Mouse (Mus musculus) limb, embryonic 12.5 days (tissue): ENCODE data around the gene Spred3. TPM values are rescaled to one million over a fixed set of nuclear protein-coding genes. Genes with fewer than 3 reads are reported as not detected.
"Not testable (repeated sequence)": the region's sequence is repeated elsewhere in the genome, so short reads cannot be mapped to it uniquely, and the experiment has no call there.

ENCODE experiments used
- ATAC-seq: fragments of 200-750 bp; cut with Nextera tagmentation; 2 replicates; pipeline ENCODE4 v1.8.0; 2017; ENCODE audit warnings: low read depth, moderate TSS enrichment; ENCODE audit not compliant: insufficient number of reproducible peaks, insufficient read depth, low FRiP score, low TSS enrichment
- H3K27ac ChIP-seq: fragments of 300-500 bp; sonication (generic); 2 replicates; pipeline ENCODE4 v1.5.1; 2016; ENCODE audit warnings: mild to moderate bottlenecking, moderate library complexity
- H3K27me3 ChIP-seq: fragments of 300-500 bp; sonication (generic); 2 replicates; pipeline ENCODE4 v1.6.1; 2016; ENCODE audit warnings: mild to moderate bottlenecking, moderate library complexity
- H3K36me3 ChIP-seq: fragments of 300-500 bp; sonication (generic); 2 replicates; pipeline ENCODE4 v1.6.1; 2016; ENCODE audit warnings: mild to moderate bottlenecking, moderate library complexity
- H3K4me1 ChIP-seq: fragments of 300-500 bp; sonication (generic); replicated peaks from 2 replicates; pipeline ENCODE4 v1.6.1; 2016
- H3K4me2 ChIP-seq: fragments of 300-500 bp; sonication (generic); 2 replicates; pipeline ENCODE4 v1.6.1; 2016; ENCODE audit warnings: mild to moderate bottlenecking, moderate library complexity
- H3K4me3 ChIP-seq: fragments of 300-500 bp; sonication (generic); replicated peaks from 2 replicates; pipeline ENCODE4 v1.5.1; 2016; ENCODE audit warnings: mild to moderate bottlenecking
- H3K9ac ChIP-seq: fragments of 300-500 bp; sonication (generic); replicated peaks from 2 replicates; pipeline ENCODE4 v1.6.1; 2016; ENCODE audit warnings: mild to moderate bottlenecking, moderate library complexity
- H3K9me3 ChIP-seq: fragments of 300-500 bp; sonication (generic); 2 replicates; pipeline ENCODE4 v1.6.1; 2016; ENCODE audit warnings: mild to moderate bottlenecking, moderate library complexity
- whole genome bisulfite sequencing: fragments of 180-500 bp; shearing (Covaris S2); methylation state at CpG from one replicate; pipeline ENCODE4 v1.1.7; 2016; 5-methylcytosine and 5-hydroxymethylcytosine counted together
- polyA plus RNA-seq: library from polyadenylated mRNA; unstranded; fragments of >200 nt; fragmentation: Nextera tagmentation; extraction: Ambion mirVana; gene quantifications from 2 replicates; pipeline ENCODE4 v1.2.1, GENCODE M21; 2016

Gene Spred3
- polyA plus RNA-seq, 1 experiment from 2014 or later, result 5.0 TPM

DNA sequence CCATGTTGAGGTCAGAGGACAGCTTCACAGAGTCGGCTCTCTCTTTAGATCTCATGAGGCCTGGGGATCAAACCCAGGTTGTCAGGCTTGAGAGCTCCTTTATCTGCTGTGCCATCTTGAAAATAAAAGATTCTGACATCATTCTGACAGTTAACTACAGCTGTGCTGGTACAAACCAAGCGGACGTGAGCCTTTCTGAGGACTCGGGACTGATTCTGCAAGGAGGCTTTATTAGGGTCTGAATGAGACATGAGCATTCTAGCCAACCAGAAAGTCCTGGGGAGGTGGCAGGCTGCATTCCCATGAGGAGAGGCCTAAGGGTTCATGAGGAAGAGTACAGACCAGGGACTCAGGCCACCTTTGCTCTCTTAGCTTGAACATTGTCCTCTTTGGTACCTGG, 11.1 kb upstream of the Spred3 start:
- not testable (repeated sequence) for H3K27me3 ChIP-seq, H3K9ac ChIP-seq, H3K27ac ChIP-seq, H3K4me3 ChIP-seq, H3K9me3 ChIP-seq, ATAC-seq
- peaks cover 18% of the 10 kb centered on the region for H3K4me1 ChIP-seq
- peaks cover 14% of the 10 kb centered on the region for H3K36me3 ChIP-seq
- 93% methylated on average over 4 of the region's 4 CpGs for whole genome bisulfite sequencing
- peak overlapping the region; percentile 82; the same call in 1 of the 2 replicates for H3K4me2 ChIP-seq

GRCm38 (mm10) chr7:29180854-29181236, 10.6 kb upstream of the Spred3 start:
- H3K27me3 ChIP-seq, result no peaks in the 10 kb centered on the region
- H3K27ac ChIP-seq, result no peak overlapping the region
- peak; percentile 45 for ATAC-seq
- H3K9ac ChIP-seq, result no peak overlapping the region
- WGBS, result 43% methylated on average over 5 of the region's 5 CpGs
- H3K4me3 ChIP-seq, result peak overlapping the region; percentile 77
- peaks cover 19% of the 10 kb centered on the region for H3K36me3 ChIP-seq
- no peaks in the 10 kb centered on the region for H3K9me3 ChIP-seq
- peaks cover 18% of the 10 kb centered on the region for H3K4me1 ChIP-seq
- H3K4me2 ChIP-seq, result peak overlapping the region; percentile 82

DNA sequence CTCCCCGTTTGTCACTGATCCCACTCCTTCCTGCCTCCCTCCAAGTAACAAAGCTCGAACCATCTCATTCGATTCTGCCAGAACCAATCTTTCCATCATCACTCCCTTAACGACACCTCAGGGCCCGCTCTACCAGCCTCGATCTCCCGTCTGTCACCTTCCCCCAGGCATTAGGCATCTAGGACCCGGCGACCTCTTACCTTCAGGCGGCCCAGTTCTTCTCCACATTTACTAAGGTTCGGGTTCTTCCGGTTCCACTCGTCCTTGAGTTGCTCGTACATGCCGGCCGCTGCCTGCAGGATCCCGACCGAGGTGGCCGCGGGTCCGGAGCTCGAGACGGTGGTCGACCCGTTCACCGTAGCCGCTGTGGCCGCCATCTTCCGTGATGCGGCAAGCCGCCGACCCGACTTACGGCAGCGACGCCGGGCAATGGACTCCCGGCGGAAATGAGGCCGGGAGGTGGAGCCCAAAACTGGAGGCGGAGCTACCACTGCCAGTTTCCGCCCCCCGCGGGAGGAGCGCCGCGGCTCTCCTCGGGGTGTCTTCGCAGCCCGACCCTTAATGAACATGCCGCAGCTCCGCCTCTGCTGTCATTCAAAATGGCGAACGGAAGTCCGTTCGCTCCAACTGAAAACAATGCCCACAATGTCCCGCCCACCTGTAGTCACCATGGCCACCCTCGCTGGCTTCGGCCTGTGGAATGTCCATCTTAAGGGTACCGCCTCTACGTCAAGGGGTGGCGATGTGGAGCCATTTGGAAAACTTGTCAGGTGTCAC, 10.1 kb upstream of the Spred3 start, which contains the start of gene Psmd8:
Gene Psmd8, minus strand, starts transcription at position 625 of the 777 bp plus-strand sequence.
- peak; percentile 94 for ATAC-seq
- H3K9ac ChIP-seq, result peak within 1 kb of the TSS; percentile 81
- H3K27me3 ChIP-seq, result no peaks in the 10 kb centered on the region
- peak within 1 kb of the TSS; percentile 77 for H3K4me3 ChIP-seq
- peaks cover 25% of the 10 kb centered on the region for H3K36me3 ChIP-seq
- no peaks in the 10 kb centered on the region for H3K9me3 ChIP-seq
- H3K4me1 ChIP-seq, result peaks cover 18% of the 10 kb centered on the region
- under 1% methylated on average over 62 of the region's 62 CpGs for WGBS
- H3K4me2 ChIP-seq, result peak within 1 kb of the TSS; percentile 82
- peak within 1 kb of the TSS; percentile 72 for H3K27ac ChIP-seq

GRCm38 (mm10) chr7:29179323-29179722, 9.1 kb upstream of the Spred3 start:
- Histone ChIP-seq H3K9me3 (no peaks in the 10 kb centered on the region), H3K4me1 (peaks cover 18% of the 10 kb centered on the region), H3K36me3 (peaks cover 34% of the 10 kb centered on the region), H3K27me3 (peaks cover 8% of the 10 kb centered on the region), H3K4me2 (peak overlapping the region; percentile 82), H3K4me3 (peak overlapping the region; percentile 77), H3K27ac (no peak overlapping the region), H3K9ac (peak overlapping the region; percentile 81)
- ATAC-seq, result no peak
- 61% methylated on average over 7 of the region's 7 CpGs for WGBS

- Histone ChIP-seq H3K4me1 (peaks cover 18% of the 10 kb centered on the region), H3K9me3 (no peaks in the 10 kb centered on the region), H3K9ac (no peak overlapping the region), H3K4me2 (peak overlapping the region; percentile 82; the same call in 1 of the 2 replicates), H3K4me3 (no peak overlapping the region), H3K27ac (no peak overlapping the region), H3K36me3 (peaks cover 46% of the 10 kb centered on the region), H3K27me3 (peaks cover 20% of the 10 kb centered on the region)
- ATAC-seq, result no peak
- 88% methylated on average over 4 of the region's 4 CpGs for WGBS
Measured at GRCm38 (mm10) chr7:29178106-29178505, 7.9 kb upstream of the Spred3 start.

- Histone ChIP-seq H3K9ac (no peak overlapping the region), H3K36me3 (peaks cover 48% of the 10 kb centered on the region), H3K4me3 (0 out of 2 replicates have a peak overlapping the region, but pooled peaks have one; percentile 7), H3K27me3 (peaks cover 64% of the 10 kb centered on the region), H3K4me2 (no peak overlapping the region), H3K9me3 (no peaks in the 10 kb centered on the region), H3K4me1 (peaks cover 36% of the 10 kb centered on the region), H3K27ac (no peak overlapping the region)
- WGBS, result 33% methylated on average over 32 of the region's 32 CpGs
- ATAC-seq, result no peak
Measured at GRCm38 (mm10) chr7:29172390-29173016, 2.3 kb upstream of the Spred3 start.

- Histone ChIP-seq H3K27me3 (peaks cover 70% of the 10 kb centered on the region), H3K4me1 (peaks cover 36% of the 10 kb centered on the region)
Measured at GRCm38 (mm10) chr7:29171562-29172097, 1.4 kb upstream of the Spred3 start.

GRCm38 (mm10) chr7:29170755-29171561, 747 bp upstream of the Spred3 start:
- H3K36me3 ChIP-seq, result peaks cover 40% of the 10 kb centered on the region
- peak overlapping the region; percentile 56 for H3K9ac ChIP-seq
- H3K27me3 ChIP-seq, result peaks cover 70% of the 10 kb centered on the region
- WGBS, result 2% methylated on average over 43 of the region's 43 CpGs
- no peak for ATAC-seq
- H3K4me3 ChIP-seq, result peak overlapping the region; percentile 60
- H3K4me2 ChIP-seq, result peak overlapping the region; percentile 83
- no peak overlapping the region for H3K27ac ChIP-seq
- peaks cover 36% of the 10 kb centered on the region for H3K4me1 ChIP-seq
- H3K9me3 ChIP-seq, result no peaks in the 10 kb centered on the region

More at GRCm38 (mm10) chr7:29171562-29172097, 1.4 kb upstream of the Spred3 start:
- peak overlapping the region; percentile 56 for H3K9ac ChIP-seq
- peak overlapping the region; percentile 83 for H3K4me2 ChIP-seq
- peak overlapping the region; percentile 60 for H3K4me3 ChIP-seq
- no peaks in the 10 kb centered on the region for H3K9me3 ChIP-seq
- H3K27ac ChIP-seq, result no peak overlapping the region
- H3K36me3 ChIP-seq, result peaks cover 43% of the 10 kb centered on the region
- no peak for ATAC-seq
- 7% methylated on average over 34 of the region's 34 CpGs for WGBS

GRCm38 (mm10) chr7:29169231-29170065, 763 bp downstream of the Spred3 start:
- H3K4me1 ChIP-seq, result peaks cover 36% of the 10 kb centered on the region
- H3K27ac ChIP-seq, result peak overlapping the region; percentile 64; the same call in 1 of the 2 replicates
- peak overlapping the region; percentile 60 for H3K4me3 ChIP-seq
- peaks cover 27% of the 10 kb centered on the region for H3K36me3 ChIP-seq
- H3K4me2 ChIP-seq, result peak overlapping the region; percentile 83
- peak; percentile 74 for ATAC-seq
- H3K9ac ChIP-seq, result peak overlapping the region; percentile 64
- no peaks in the 10 kb centered on the region for H3K9me3 ChIP-seq
- peaks cover 63% of the 10 kb centered on the region for H3K27me3 ChIP-seq
- WGBS, result 2% methylated on average over 31 of the region's 39 CpGs

- peaks cover 36% of the 10 kb centered on the region for H3K4me1 ChIP-seq
- no peak for ATAC-seq
- no peaks in the 10 kb centered on the region for H3K9me3 ChIP-seq
- peak overlapping the region; percentile 64; the same call in 1 of the 2 replicates for H3K27ac ChIP-seq
- H3K4me3 ChIP-seq, result peak overlapping the region; percentile 60
- under 1% methylated on average over 14 of the region's 14 CpGs for WGBS
- H3K36me3 ChIP-seq, result peaks cover 22% of the 10 kb centered on the region
- H3K27me3 ChIP-seq, result peaks cover 56% of the 10 kb centered on the region
- H3K4me2 ChIP-seq, result peak overlapping the region; percentile 83
- H3K9ac ChIP-seq, result peak overlapping the region; percentile 64
Measured at GRCm38 (mm10) chr7:29168791-29169230, 1.4 kb downstream of the Spred3 start.
